Mouse (Mus musculus) embryonic fibroblast, embryonic 13.5 days (primary cell): ENCODE data around the gene Asf1b. TPM values are rescaled to one million over a fixed set of nuclear protein-coding genes. Genes with fewer than 3 reads are reported as not detected.

ENCODE experiments used
- H3K27ac ChIP-seq: 2 replicates; pipeline ENCODE4 v1.5.1; 2012; ENCODE audit warnings: low read length, control low read depth, inconsistent platforms; ENCODE audit not compliant: insufficient read depth
- H3K4me1 ChIP-seq: 2 replicates; pipeline ENCODE4 v1.6.1; 2011; ENCODE audit warnings: low read length; ENCODE audit not compliant: control insufficient read depth, insufficient read depth
- H3K4me3 ChIP-seq: 2 replicates; pipeline ENCODE4 v1.5.1; 2011; ENCODE audit warnings: mild to moderate bottlenecking, control low read depth, low read length; ENCODE audit not compliant: insufficient read depth
- CTCF ChIP-seq: IDR thresholded peaks from 2 replicates; pipeline ENCODE4 v1.5.1; 2011; ENCODE audit warnings: mild to moderate bottlenecking, control low read depth, low read length, moderate library complexity, borderline replicate concordance; ENCODE audit not compliant: insufficient read depth
- POLR2A ChIP-seq: IDR thresholded peaks from 2 replicates; pipeline ENCODE4 v1.6.1; 2011; ENCODE audit warnings: low read depth, mild to moderate bottlenecking, control low read depth, low read length, moderate library complexity
- polyA plus RNA-seq: library from polyadenylated mRNA; stranded (reverse); fragments of >200 nt; gene quantifications from 2 replicates; pipeline ENCODE4 v1.2.4, GENCODE M21; 2011; ENCODE audit warnings: low read depth; ENCODE audit not compliant: missing spikeins, insufficient read length

Asf1b gene
- polyA plus RNA-seq, 1 experiment, result 16.6 TPM

GRCm38 (mm10) chr8:83990170-83990569, 34.9 kb downstream of the Asf1b start:
- H3K4me3 ChIP-seq, result no peak overlapping the region
- H3K27ac ChIP-seq, result no peak overlapping the region
- no peaks in the 10 kb centered on the region for H3K4me1 ChIP-seq
- TF ChIP-seq CTCF, result no peak
- TF ChIP-seq POLR2A, result no peak

DNA sequence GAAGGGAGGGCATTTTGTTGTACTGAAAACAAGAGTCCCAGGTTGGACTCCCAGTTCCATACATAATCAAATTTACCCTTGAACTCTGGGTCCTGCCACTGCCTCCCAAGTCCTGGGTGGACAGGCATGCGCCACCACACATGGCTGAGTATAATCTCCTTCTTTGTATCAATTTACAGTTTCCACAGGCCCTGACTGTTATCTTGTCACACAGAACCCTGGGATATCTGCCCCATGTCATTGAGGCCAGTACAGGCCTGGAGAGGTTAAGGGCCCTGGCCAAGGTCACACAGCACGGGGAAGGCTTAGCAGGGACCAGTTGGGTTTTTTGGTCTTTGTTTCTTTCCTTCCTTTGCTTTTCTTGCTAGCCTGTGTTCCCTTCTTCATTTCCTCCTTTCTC, 37.2 kb downstream of the Asf1b start:
- TF ChIP-seq CTCF, result no peak
- TF ChIP-seq POLR2A, result no peak
- H3K27ac ChIP-seq, result no peak overlapping the region
- no peak overlapping the region for H3K4me3 ChIP-seq
- H3K4me1 ChIP-seq, result no peaks in the 10 kb centered on the region

DNA sequence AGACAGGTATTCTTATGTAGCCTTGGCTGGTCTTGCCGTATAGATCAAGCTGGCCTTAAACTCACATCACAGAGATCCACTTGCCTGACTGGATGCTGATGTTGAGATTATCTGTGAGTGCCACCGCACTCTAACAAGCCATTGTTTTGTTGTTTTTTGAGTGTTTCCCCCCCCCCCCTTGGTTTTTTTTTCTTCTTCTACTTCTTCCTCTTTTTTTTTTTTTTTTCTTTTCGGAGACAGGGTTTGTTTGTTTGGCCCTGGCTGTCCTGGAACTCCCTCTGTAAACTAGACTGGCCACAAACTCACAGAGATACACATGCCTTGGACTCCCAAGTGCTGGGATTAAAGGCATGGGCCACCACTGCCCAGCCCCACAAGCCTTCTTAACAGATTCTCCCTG, 38.7 kb downstream of the Asf1b start:
- TF ChIP-seq POLR2A (no peak), CTCF (no peak)
- Histone ChIP-seq H3K27ac (no peak overlapping the region), H3K4me3 (no peak overlapping the region), H3K4me1 (no peaks in the 10 kb centered on the region)

- peak overlapping the region; percentile 68; the same call in 1 of the 2 replicates for H3K4me3 ChIP-seq
- TF ChIP-seq POLR2A (no peak), CTCF (no peak)
- H3K27ac ChIP-seq, result no peak overlapping the region
- H3K4me1 ChIP-seq, result peaks cover 3% of the 10 kb centered on the region; the same call in 1 of the 2 replicates
Measured at GRCm38 (mm10) chr8:83995973-83996372, 40.7 kb downstream of the Asf1b start.

- Histone ChIP-seq H3K27ac (peak overlapping the region; percentile 95), H3K4me3 (peak overlapping the region; percentile 68), H3K4me1 (peaks cover 3% of the 10 kb centered on the region; the same call in 1 of the 2 replicates)
- TF ChIP-seq CTCF, result no peak
- peak; percentile 92 for TF ChIP-seq POLR2A
Measured at GRCm38 (mm10) chr8:83996567-83997505, 41.5 kb downstream of the Asf1b start.

DNA sequence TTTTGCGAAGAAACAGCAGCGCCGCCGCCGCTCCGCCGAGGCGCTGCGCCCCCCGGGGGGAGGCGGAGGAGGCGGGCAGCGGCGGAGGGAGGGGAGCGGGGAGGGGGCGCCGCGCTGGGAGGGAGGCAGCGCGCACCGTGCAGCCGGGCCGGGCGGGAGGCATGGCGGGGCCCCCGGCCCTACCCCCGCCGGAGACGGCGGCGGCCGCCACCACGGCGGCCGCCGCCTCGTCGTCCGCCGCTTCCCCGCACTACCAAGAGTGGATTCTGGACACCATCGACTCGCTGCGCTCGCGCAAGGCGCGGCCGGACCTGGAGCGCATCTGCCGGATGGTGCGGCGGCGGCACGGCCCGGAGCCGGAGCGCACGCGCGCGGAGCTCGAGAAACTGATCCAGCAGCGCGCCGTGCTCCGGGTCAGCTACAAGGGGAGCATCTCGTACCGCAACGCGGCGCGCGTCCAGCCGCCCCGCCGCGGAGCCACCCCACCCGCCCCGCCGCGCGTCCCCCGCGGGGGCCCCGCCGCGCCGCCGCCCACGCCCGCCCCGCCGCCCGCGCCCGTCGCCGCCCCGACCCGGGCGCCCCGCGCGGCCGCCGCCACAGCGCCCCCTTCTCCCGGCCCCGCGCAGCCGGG, 42.3 kb downstream of the Asf1b start, which contains the start of gene Samd1:
Gene Samd1 (plus strand): TSS at position 162 of the 631 bp plus-strand sequence.
- Histone ChIP-seq H3K27ac (peak within 1 kb of the TSS; percentile 95), H3K4me3 (peak within 1 kb of the TSS; percentile 81), H3K4me1 (peaks cover 3% of the 10 kb centered on the region; the same call in 1 of the 2 replicates)
- TF ChIP-seq POLR2A, result no peak
- TF ChIP-seq CTCF, result no peak

DNA sequence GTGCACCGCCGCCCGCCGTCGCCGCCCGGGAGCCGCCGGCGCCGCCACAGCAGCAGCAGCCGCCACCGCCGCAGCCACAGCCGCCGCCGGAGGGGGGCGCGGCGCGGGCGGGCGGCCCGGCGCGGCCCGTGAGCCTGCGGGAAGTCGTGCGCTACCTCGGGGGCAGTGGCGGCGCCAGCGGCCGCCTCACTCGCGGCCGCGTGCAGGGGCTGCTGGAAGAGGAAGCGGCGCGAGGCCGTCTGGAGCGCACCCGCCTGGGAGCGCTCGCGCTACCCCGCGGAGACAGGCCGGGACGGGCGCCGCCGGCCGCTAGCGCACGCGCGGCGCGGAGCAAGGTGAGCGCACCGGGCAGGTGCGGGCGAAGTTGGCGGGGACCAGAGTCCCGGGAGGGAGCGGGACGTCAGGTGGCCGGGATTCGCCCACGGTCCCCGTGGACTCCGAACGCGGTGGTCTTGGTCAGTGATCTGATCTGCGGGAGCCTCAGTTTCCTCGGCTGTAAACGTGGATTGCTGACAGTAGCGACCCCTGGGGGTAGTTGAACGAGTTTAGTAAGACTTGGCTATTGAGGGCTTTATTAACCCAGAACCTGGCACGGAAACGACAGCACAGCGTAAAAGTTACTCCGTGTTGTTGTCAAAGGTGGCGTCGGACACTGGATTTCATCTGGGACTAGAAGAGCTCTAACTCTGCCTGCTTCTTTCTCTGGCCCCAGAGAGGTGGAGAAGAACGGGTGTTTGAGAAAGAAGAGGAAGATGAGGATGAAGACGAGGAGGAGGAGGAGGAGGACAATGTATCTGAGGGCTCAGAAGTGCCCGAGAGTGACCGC, 43.1 kb downstream of the Asf1b start:
- H3K4me1 ChIP-seq, result peaks cover 5% of the 10 kb centered on the region; the same call in 1 of the 2 replicates
- no peak for TF ChIP-seq POLR2A
- 0 out of 2 replicates have a peak, but pooled peaks have one; percentile 8 for TF ChIP-seq CTCF
- peak overlapping the region; percentile 31; the same call in 1 of the 2 replicates for H3K27ac ChIP-seq
- peak overlapping the region; percentile 81 for H3K4me3 ChIP-seq

DNA sequence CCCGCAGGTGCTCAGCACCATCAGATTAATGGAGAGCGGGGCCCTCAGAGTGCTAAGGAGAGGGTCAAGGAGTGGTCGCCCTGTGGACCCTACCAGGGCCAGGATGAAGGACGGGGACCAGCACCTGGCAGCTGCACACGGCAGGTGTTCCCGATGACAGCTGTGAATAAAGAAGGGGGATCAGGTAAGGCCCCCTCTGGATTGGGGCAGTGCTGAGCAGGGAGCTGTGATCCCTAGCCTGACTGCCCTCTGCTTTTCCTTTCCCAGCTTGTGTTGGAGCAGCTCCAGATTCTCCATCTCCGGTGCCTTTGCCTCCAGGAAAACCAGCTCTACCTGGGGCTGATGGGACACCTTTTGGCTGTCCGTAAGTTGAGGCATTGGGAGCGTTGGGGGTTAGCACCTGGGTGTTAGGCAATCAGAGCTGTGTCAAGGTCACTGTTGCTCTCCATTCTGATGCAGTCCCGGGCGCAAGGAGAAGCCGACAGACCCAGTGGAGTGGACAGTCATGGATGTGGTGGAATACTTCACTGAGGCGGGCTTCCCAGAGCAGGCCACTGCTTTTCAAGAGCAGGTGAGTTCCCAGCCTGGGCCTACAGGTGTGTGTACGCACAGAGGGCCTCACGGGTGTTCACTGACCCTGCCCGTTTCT, 43.9 kb downstream of the Asf1b start:
- Histone ChIP-seq H3K4me3 (peak overlapping the region; percentile 81), H3K4me1 (peaks cover 6% of the 10 kb centered on the region; the same call in 1 of the 2 replicates), H3K27ac (no peak overlapping the region)
- TF ChIP-seq POLR2A (no peak), CTCF (no peak)

DNA sequence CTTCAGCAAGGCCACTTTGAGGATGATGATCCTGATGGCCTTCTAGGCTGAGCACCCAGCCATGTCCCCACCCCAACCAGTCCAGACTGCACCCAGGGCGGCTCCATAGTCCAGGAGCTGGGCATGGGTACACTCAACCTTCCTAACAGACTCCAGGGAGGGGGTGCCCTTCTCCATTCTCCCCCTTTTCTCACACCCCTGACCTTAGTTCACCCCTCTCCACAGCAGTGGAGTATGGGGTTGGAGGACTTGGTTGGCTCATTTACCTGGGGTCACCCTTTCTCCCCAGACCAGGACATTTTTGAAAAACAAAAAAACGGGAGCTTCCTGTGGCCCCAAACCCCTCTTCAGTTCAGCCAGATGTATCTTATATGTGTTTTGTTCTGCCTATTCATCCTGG, 44.5 kb downstream of the Asf1b start:
- H3K27ac ChIP-seq, result no peak overlapping the region
- no peak for TF ChIP-seq POLR2A
- no peak for TF ChIP-seq CTCF
- H3K4me3 ChIP-seq, result no peak overlapping the region
- H3K4me1 ChIP-seq, result peaks cover 6% of the 10 kb centered on the region; the same call in 1 of the 2 replicates
